Mouse (Mus musculus) spleen, adult 18-20 months (tissue): ENCODE measurements at regions not wholly inside any gene's neighbourhood (a gene's known extent, or its start where the extent isn't known, plus 50 kb on each side); places are given as distances from the start of the nearest gene placed in this dataset.

Experiments
- DNase-seq, 2 experiments: peaks; one replicate each; pipeline ENCODE4 v3.0.0; 2022; ENCODE audit warnings: mixed read lengths in 2 of 2

DNA sequence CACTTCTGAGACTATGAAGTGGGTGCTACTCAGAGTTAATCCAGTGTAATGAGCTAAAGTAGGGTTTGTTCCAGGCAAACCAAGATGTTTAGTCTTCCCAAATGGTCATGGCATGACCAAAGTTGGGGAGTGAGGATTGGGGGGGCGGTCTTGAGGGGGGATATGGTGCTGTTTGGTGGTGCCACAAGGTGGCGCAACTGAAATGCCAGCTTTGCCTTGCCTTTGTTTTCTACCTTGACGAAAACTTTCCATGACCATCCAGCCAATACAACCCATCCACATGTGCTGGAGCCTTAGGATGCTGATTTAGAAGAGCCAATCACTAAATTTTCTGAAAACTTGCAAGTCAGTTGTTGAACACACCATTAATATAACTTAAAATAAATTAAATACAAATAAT is 358.9 kb downstream of the Bcor start:
- DNase-seq, result peak in 1 of 2 experiments; percentile 27

- no peak for DNase-seq
These were observed 358.5 kb downstream of the Bcor start for GRCm38 (mm10) chrX:11801621-11802020.

GRCm38 (mm10) chrX:11802074-11802899 is 357.9 kb downstream of the Bcor start:
- DNase-seq, result no peak

DNA sequence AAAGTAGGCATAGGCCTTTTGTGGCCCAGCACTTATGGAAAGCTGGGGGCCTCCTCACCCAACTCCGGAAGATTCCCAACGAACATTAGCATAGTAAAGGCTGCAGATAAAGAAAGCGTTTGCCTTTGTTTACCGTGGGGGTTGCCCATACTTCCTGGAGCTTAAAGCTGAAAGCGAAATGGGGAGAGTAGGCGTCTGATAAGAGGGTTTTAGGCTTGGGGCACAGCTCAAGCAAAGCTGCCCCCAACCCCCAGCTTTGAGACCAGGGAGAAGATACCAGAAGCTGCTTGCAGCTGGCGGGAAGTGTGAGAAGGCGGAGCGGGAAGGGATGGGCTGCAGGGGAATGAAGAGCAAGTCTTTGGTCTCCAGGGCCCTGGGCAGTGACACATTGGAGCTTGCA is 356.9 kb downstream of the Bcor start:
- no peak for DNase-seq

GRCm38 (mm10) chrX:11806896-11807252 is 353.3 kb downstream of the Bcor start:
- DNase-seq, result no peak

DNA sequence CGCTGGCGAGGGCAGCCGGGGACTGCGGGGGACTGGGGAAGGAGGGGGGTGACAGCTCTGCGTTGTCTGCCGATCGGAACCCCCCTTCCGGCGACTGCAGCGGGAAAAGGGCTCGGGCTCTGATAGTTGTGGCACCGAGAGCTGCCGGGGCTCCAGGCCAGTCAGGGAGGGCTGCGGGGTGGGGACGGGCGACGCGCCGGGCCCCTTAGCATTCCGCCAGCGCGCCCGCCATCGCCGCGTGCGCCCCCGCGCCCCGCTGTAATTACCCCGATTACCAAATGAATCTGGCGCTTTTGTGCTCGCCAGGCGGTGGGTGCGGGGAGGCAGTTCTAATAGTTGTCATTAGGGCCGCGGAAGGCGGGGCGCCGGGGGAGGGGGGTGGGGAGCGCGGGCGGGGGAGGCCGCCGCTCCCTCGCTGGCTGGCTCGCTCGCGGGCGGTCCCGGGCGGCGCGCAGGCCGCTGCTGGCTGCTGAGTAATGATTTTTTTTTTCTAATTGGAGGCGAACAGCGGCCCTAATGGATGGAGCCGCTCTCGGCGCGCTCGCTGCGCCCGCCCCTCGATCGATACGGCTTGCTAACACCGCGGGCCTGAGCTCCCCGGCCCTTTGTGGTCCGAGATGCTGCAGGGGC is 352.8 kb downstream of the Bcor start:
- DNase-seq, result no peak

GRCm38 (mm10) chrX:11807883-11808262 is 352.3 kb downstream of the Bcor start:
- DNase-seq, result no peak

- no peak for DNase-seq
These were observed 351.2 kb downstream of the Bcor start for GRCm38 (mm10) chrX:11808911-11809310.

DNA sequence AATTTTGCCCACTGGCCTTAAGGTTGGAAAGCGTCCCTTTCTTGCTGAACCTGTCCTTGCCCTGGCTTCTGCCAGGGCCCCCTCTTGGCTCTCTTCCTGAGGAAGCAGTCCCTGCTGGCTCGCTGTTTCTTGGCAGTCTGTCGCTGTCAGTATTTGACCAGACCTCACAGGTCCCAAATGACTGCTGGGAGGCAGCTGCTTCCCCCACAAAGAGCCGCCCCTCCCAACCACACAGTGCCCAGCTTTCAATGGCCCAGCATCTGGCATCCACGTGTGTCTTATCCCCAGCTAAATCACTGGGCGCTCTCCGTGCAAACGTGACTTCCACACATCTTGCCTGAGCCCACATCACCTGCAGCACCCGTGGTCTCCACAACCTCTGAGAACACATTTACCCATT is 345.3 kb downstream of the Bcor start:
- DNase-seq, result no peak

GRCm38 (mm10) chrX:11815864-11816263 is 344.3 kb downstream of the Bcor start:
- DNase-seq, result no peak

GRCm38 (mm10) chrX:11818634-11819033 is 341.5 kb downstream of the Bcor start:
- no peak for DNase-seq

- no peak for DNase-seq
These were observed 339.0 kb downstream of the Bcor start for GRCm38 (mm10) chrX:11821165-11821564.

DNA sequence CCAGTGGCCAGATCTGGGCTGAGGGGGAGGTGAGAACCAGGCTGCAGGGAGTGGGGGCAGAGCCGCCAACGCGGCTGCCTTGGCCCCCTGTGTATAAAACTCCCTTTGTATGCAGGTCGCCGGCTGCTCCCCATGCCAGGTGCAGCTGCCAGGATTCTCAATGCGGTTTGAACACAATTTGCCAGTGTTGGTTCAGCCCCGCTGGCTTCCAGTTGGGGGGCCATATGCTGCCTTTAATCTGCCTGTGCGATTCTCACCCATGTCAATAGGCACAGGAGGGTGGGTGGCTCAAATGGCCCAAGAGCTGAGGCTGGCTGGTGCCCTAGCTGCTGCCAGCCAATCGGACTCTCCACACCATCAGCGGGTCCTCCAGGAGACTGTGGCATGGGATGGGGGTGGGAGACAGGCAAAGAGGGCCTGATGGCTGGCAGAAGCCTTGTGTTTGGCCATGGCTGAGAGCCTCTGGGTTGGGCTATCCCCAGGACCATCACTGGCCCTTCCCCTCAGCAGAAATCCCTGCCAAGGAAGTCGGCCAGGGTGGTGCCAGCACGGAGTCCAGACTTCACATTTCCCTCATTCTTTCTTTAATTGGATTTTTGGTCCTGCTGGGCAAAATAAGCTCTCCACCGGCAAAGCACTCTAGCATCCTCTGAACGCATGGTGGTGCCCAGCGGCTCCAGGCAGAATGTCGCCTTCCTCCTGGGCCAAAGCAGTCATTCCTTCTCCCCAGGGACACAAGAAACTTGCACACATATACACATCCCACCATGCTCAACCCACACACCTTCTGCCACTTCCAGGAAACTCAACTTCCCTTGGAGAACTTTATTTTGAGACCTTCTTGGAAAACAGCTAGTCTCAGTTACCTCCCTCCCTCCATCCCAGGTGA is 338.0 kb downstream of the Bcor start:
- no peak for DNase-seq

- DNase-seq, result no peak
These were observed 334.2 kb downstream of the Bcor start for GRCm38 (mm10) chrX:11825948-11826347.

DNA sequence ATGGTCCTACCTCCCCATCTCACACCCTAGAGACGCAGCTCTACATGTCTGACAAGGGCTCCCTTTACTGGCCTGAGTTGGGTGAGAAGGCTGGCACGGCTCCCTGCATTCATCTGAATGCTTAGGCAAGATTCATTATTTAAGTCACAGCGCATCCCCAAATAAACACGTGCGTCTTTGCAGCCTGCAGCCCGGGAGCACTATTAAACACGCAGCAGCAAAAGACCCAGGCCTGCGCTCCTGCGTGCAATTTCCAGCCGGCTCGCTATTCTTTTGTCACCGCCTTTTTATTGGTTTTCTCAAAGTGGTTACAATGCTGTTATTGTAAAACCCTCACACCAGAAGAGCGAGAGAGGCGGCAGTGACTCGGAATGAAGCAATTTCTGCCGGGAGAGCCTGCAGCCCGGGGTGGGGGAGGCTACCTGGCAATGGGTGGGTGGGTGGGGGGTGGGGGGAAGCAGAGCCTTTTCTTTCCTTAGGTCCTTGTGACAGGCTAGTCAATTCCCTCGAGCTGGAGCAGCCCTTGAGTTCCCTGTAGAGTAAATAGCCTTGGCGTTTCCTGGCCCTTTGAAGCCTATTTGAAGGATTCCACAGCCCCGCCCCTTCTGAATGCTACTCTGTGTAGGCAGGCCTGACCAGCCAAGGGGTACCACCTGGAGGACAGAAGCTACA is 333.3 kb downstream of the Bcor start:
- no peak for DNase-seq

DNA sequence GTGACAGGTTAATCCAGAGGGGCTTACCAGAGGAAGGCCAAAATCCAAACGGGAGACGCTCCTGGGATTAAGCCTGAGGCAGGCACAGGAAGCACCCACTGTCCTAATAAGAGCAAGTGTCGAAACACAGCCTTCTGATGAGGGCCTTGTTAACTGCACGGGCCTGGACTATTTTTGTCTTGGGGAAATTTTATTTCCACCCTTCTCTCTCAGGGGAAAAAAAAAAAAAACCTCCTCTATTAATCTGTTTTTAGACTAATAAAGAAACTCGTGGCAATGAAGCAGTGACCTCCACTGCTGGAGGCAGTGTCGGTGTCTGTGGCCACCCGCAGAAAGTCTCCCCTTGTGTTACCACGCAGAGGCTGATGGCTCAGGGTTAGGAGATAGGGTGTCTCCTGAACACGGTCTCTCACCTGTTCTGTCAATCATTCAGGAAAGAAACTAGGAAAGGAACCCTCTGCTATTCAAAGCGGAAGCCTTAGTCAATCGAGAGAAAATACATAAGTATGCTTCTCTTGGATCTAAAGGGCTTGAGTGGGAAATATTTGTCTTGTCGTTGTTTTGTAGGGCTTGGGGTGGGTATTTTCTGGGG is 330.6 kb downstream of the Bcor start:
- no peak for DNase-seq

- DNase-seq, result no peak
These were observed 322.6 kb downstream of the Bcor start for GRCm38 (mm10) chrX:11837566-11837965.

DNA sequence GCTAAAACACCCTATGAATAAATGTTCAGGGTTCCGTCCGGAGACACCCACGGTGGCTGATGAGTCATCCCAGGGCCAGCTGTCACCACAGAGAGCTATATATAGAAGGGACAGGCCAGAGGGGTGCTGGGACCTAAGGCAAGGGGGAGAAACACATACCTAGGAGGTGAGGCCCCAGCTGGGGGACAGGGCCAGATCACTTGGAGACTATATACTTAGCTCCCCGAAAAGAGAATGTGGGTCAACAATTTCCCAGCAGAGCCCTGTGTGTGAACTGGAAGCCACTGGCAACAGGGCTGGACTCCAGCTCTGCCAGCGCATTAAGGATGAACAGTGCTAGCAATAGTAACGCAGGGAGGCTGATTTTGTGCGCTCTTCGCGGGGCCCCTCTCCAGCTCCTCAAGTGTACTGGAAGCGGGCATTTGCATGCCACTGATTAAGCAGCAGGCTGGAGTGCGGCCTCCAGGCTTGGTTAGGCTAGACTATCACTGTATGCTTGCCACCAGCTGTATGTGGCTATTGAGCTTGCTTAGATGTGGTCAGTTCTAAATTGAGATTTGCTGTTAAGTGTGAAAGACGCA is 320.4 kb downstream of the Bcor start:
- DNase-seq, result no peak

- DNase-seq, result no peak
These were observed 319.7 kb downstream of the Bcor start for GRCm38 (mm10) chrX:11840319-11841035.

DNA sequence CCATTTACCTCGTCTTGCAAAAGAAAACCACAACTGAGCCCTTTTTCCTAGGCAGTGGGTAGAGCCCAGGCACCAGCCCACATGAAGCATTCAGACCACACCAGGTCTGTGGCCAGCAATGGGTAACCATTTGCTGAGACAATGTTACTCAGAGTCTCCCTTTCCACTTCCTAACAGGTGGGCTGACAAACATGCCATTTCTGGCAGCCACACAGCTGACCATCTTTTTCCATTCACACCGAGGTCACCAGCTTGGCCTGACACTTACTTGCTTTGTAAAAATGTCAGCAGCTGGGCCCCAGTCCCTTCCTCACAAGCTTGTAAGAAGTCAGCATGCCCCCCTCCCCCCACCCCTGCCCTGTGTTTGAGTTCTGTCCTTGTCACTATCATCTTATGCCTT is 314.6 kb downstream of the Bcor start:
- DNase-seq, result no peak

DNA sequence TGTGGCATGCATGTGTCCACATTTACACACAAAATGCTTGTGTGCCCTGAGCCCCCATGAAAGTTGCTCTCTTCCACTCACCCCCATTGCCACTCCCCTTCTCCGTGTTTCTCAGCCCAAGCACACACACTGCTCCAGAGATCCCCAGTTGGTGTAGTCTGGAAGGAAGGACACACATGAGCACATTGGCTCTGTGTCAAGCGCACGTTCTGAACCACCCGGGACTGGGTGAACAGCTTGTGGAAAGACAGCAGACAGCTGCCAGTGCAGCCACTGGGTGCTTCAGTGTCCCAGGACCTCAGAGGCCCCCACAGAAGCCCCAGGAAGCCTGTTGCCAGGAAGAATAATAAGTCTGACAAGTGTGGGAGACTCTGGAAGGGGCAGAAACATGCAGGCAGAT is 304.2 kb downstream of the Bcor start:
- DNase-seq, result no peak

DNA sequence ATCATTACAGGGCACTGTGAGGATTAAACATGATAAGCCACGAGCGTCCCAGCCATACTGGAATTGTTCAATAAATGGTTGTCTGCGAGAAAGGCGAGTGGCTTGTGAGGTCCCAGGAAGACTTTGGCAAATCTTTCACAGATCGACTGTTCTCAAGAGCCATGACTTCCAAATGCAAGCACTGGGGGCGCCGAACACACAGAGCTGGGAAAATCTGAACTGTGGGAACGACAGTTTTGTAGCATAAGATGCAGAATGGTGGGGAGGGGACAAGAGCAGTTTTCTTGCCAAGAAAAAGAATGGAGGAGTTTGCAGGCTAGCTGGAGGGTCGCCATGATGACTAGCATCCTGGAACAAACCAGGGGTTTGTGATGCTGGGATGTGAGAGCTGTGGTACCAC is 300.8 kb downstream of the Bcor start:
- DNase-seq, result no peak
